Mouse (Mus musculus): Measurements from ENCODE around the gene Kcnt1. TPM values are rescaled to one million over a fixed set of nuclear protein-coding genes. Genes with fewer than 3 reads are reported as not detected.

Gene Kcnt1
- polyA plus RNA-seq, 1 experiment: 0.06 TPM

GRCm38 (mm10) chr2:25846516-25846915 is 17.0 kb upstream of the Kcnt1 start:
- 84% methylated on average over 8 of the region's 8 CpGs for WGBS
- no peak for DNase-seq
- Histone ChIP-seq H3K4me1 (ENCODE audit: control insufficient read depth, insufficient read depth, low read length) (no peaks in the 10 kb centered on the region), H3K4me3 (replicated peaks; ENCODE audit: extremely low read depth, low read depth, low read length) (no peak overlapping the region)
- TF ChIP-seq CTCF (IDR thresholded peaks at IDR 0.05; ENCODE audit: insufficient read depth, low read length): no peak
- TF ChIP-seq POLR2A (IDR thresholded peaks at IDR 0.05; ENCODE audit: borderline replicate concordance, extremely low read depth, low read depth, low read length): no peak

GRCm38 (mm10) chr2:25847226-25847625 is 16.3 kb upstream of the Kcnt1 start, which contains the start of gene Sohlh1:
Gene Sohlh1, minus strand, starts transcription at chr2:25847248.
- DNase-seq: no peak
- no peak for TF ChIP-seq CTCF (IDR thresholded peaks at IDR 0.05; ENCODE audit: insufficient read depth, low read length)
- no peak for TF ChIP-seq POLR2A (IDR thresholded peaks at IDR 0.05; ENCODE audit: borderline replicate concordance, extremely low read depth, low read depth, low read length)
- H3K4me3 ChIP-seq (replicated peaks; ENCODE audit: extremely low read depth, low read depth, low read length): no peak within 1 kb of the TSS
- WGBS: 75% methylated on average over 16 of the region's 16 CpGs
- no peaks in the 10 kb centered on the region for H3K4me1 ChIP-seq (ENCODE audit: control insufficient read depth, insufficient read depth, low read length)

GRCm38 (mm10) chr2:25850330-25850729 is 13.2 kb upstream of the Kcnt1 start:
- WGBS: 11% methylated on average over 4 of the region's 4 CpGs

GRCm38 (mm10) chr2:25852626-25853025 is 10.9 kb upstream of the Kcnt1 start:
- DNase-seq: peak; percentile 17
- no peaks in the 10 kb centered on the region for H3K4me1 ChIP-seq (ENCODE audit: control insufficient read depth, insufficient read depth, low read length)
- WGBS: 18% methylated on average over 3 of the region's 3 CpGs

More at GRCm38 (mm10) chr2:25850330-25850729, 13.2 kb upstream of the Kcnt1 start:
- Histone ChIP-seq H3K4me3 (replicated peaks; ENCODE audit: extremely low read depth, low read depth, low read length) (no peak overlapping the region), H3K4me1 (ENCODE audit: control insufficient read depth, insufficient read depth, low read length) (no peaks in the 10 kb centered on the region)
- peak; percentile 58 for DNase-seq
- TF ChIP-seq POLR2A (IDR thresholded peaks at IDR 0.05; ENCODE audit: borderline replicate concordance, extremely low read depth, low read depth, low read length) (no peak), CTCF (IDR thresholded peaks at IDR 0.05; ENCODE audit: insufficient read depth, low read length) (peak; percentile 54)

GRCm38 (mm10) chr2:25853998-25854397 is 9.5 kb upstream of the Kcnt1 start:
- whole genome bisulfite sequencing: 62% methylated on average over 5 of the region's 5 CpGs
- no peak for TF ChIP-seq POLR2A (IDR thresholded peaks at IDR 0.05; ENCODE audit: borderline replicate concordance, extremely low read depth, low read depth, low read length)
- no peak for TF ChIP-seq CTCF (IDR thresholded peaks at IDR 0.05; ENCODE audit: insufficient read depth, low read length)
- no peaks in the 10 kb centered on the region for H3K4me1 ChIP-seq (ENCODE audit: control insufficient read depth, insufficient read depth, low read length)
- H3K4me3 ChIP-seq (replicated peaks; ENCODE audit: extremely low read depth, low read depth, low read length): no peak overlapping the region
- no peak for DNase-seq

More at GRCm38 (mm10) chr2:25852626-25853025, 10.9 kb upstream of the Kcnt1 start:
- no peak for TF ChIP-seq CTCF (IDR thresholded peaks at IDR 0.05; ENCODE audit: insufficient read depth, low read length)
- no peak for TF ChIP-seq POLR2A (IDR thresholded peaks at IDR 0.05; ENCODE audit: borderline replicate concordance, extremely low read depth, low read depth, low read length)
- H3K4me3 ChIP-seq (replicated peaks; ENCODE audit: extremely low read depth, low read depth, low read length): no peak overlapping the region

- no peak for DNase-seq
- H3K4me1 ChIP-seq (ENCODE audit: control insufficient read depth, insufficient read depth, low read length): no peaks in the 10 kb centered on the region
- 81% methylated on average over 3 of the region's 3 CpGs for WGBS
Measured at GRCm38 (mm10) chr2:25859891-25860290, 3.6 kb upstream of the Kcnt1 start.

GRCm38 (mm10) chr2:25862038-25862437 is 1.5 kb upstream of the Kcnt1 start:
- no peak for TF ChIP-seq CTCF (IDR thresholded peaks at IDR 0.05; ENCODE audit: insufficient read depth, low read length)
- TF ChIP-seq POLR2A (IDR thresholded peaks at IDR 0.05; ENCODE audit: borderline replicate concordance, extremely low read depth, low read depth, low read length): no peak
- DNase-seq: no peak
- Histone ChIP-seq H3K4me1 (ENCODE audit: control insufficient read depth, insufficient read depth, low read length) (no peaks in the 10 kb centered on the region), H3K4me3 (replicated peaks; ENCODE audit: extremely low read depth, low read depth, low read length) (no peak overlapping the region)
- 53% methylated on average over 2 of the region's 2 CpGs for WGBS

More at GRCm38 (mm10) chr2:25859891-25860290, 3.6 kb upstream of the Kcnt1 start:
- no peak for TF ChIP-seq CTCF (IDR thresholded peaks at IDR 0.05; ENCODE audit: insufficient read depth, low read length)
- TF ChIP-seq POLR2A (IDR thresholded peaks at IDR 0.05; ENCODE audit: borderline replicate concordance, extremely low read depth, low read depth, low read length): no peak
- no peak overlapping the region for H3K4me3 ChIP-seq (replicated peaks; ENCODE audit: extremely low read depth, low read depth, low read length)

GRCm38 (mm10) chr2:25862696-25863270 is 751 bp upstream of the Kcnt1 start:
- no peak overlapping the region for H3K4me3 ChIP-seq (replicated peaks; ENCODE audit: extremely low read depth, low read depth, low read length)
- H3K4me1 ChIP-seq (ENCODE audit: control insufficient read depth, insufficient read depth, low read length): no peaks in the 10 kb centered on the region
- WGBS: 57% methylated on average over 5 of the region's 5 CpGs
- no peak for DNase-seq
- TF ChIP-seq CTCF (IDR thresholded peaks at IDR 0.05; ENCODE audit: insufficient read depth, low read length) (no peak), POLR2A (IDR thresholded peaks at IDR 0.05; ENCODE audit: borderline replicate concordance, extremely low read depth, low read depth, low read length) (no peak)

GRCm38 (mm10) chr2:25864230-25864629 is 696 bp downstream of the Kcnt1 start:
- no peak for TF ChIP-seq POLR2A (IDR thresholded peaks at IDR 0.05; ENCODE audit: borderline replicate concordance, extremely low read depth, low read depth, low read length)
- no peak for TF ChIP-seq CTCF (IDR thresholded peaks at IDR 0.05; ENCODE audit: insufficient read depth, low read length)
- no peak for DNase-seq
- no peak overlapping the region for H3K4me3 ChIP-seq (replicated peaks; ENCODE audit: extremely low read depth, low read depth, low read length)
- H3K4me1 ChIP-seq (ENCODE audit: control insufficient read depth, insufficient read depth, low read length): no peaks in the 10 kb centered on the region
- WGBS: 5% methylated on average over 18 of the region's 18 CpGs

- no peaks in the 10 kb centered on the region for H3K4me1 ChIP-seq (ENCODE audit: control insufficient read depth, insufficient read depth, low read length)
- no peak for TF ChIP-seq POLR2A (IDR thresholded peaks at IDR 0.05; ENCODE audit: borderline replicate concordance, extremely low read depth, low read depth, low read length)
- no peak for TF ChIP-seq CTCF (IDR thresholded peaks at IDR 0.05; ENCODE audit: insufficient read depth, low read length)
- DNase-seq: no peak
- H3K4me3 ChIP-seq (replicated peaks; ENCODE audit: extremely low read depth, low read depth, low read length): no peak overlapping the region
- 13% methylated on average over 4 of the region's 4 CpGs for WGBS
Measured at GRCm38 (mm10) chr2:25865412-25865811, 1.9 kb downstream of the Kcnt1 start.

Data from lung, adult 2 months (tissue).